22 mouse cellular contexts compared by ENCODE assay signal in genomic region chr10:54797306-54797705, GRCm38 (mm10).
DNase-seq lines count a peak whose midpoint lies in the region; TF ChIP-seq lines count a peak whose summit lies in the region.
"Had no signal": no experiment of that assay in that cellular context is flagged by ENCODE, and none has a peak within 500 bp of the region (broad histone marks: within the 10 kb centered on the region; RNA-seq: fewer than 3 reads in every experiment).

No protein-coding gene starts in this region.

- peak in 1 of 2 experiments; percentile 51 for DNase-seq in layer of hippocampus, adult 2 months (ENCODE audit: low spot score in 2 of 2)
- no peak for DNase-seq in layer of hippocampus, postnatal 36 days
- peak; percentile 55 for DNase-seq in brain, adult 2 months (ENCODE audit: low read depth, low spot score)
- DNase-seq in layer of hippocampus, adult 8-10 months (ENCODE audit: low spot score in 2 of 2): peak; percentile 11 to 13
- DNase-seq in telencephalon, adult 2 months (ENCODE audit: low read depth, low spot score): peak; percentile 50
- DNase-seq in cerebellum, adult 9-10 months: no peak
- DNase-seq: adrenal gland, adult 2 months; adrenal gland, postnatal 14 days; cerebellum, adult 11-12 months; cerebellum, adult 8-10 months; cerebellum, postnatal 14 days; forebrain, postnatal 0 days; gastrocnemius, adult 2 months; gastrocnemius, postnatal 14 days; heart, adult 11 months; heart, postnatal 10 days; heart, postnatal 36 days had no signal

- no peak overlapping the region for H3K4me3 ChIP-seq in layer of hippocampus, adult 2 months
- H3K4me3 ChIP-seq: forebrain, embryonic 10.5 days; gastrocnemius, adult 2 months; heart, embryonic 12.5 days; heart, embryonic 15.5 days; hindbrain, embryonic 10.5 days; hindbrain, embryonic 13.5 days had no signal

- peak overlapping the region; percentile 51; the same call in 1 of the 2 replicates for H3K27ac ChIP-seq in layer of hippocampus, adult 2 months
- H3K27ac ChIP-seq: forebrain, embryonic 10.5 days; gastrocnemius, adult 2 months; heart, embryonic 15.5 days; hindbrain, embryonic 10.5 days; hindbrain, embryonic 13.5 days had no signal

- no peak for TF ChIP-seq CTCF in layer of hippocampus, adult 2 months (conservative IDR thresholded peaks at IDR 0.05)

Comparison
In these comparisons a context has a peak if more than half of its experiments do, and no peak if none do; other contexts are left out.
1. DNase-seq: peak in brain, adult 2 months (single experiment), layer of hippocampus, adult 8-10 months (2 of 2) and telencephalon, adult 2 months (single experiment); none in layer of hippocampus, postnatal 36 days (0 of 2) and cerebellum, adult 9-10 months (single experiment).